ENCODE assay signal across 20 mouse cellular contexts in genomic region chr12:36333837-36334281, GRCm38 (mm10). TPM values are rescaled to one million over a fixed set of nuclear protein-coding genes. Genes with fewer than 3 reads are reported as not detected.
DNase-seq lines count a peak whose midpoint lies in the region; ATAC-seq lines count a peak whose summit lies in the region.
"Had no signal": no experiment of that assay in that cellular context is flagged by ENCODE, and none has a peak within 500 bp of the region (broad histone marks: within the 10 kb centered on the region; RNA-seq: fewer than 3 reads in every experiment).

No protein-coding gene starts in this region.

- WGBS in midbrain, embryonic 15.5 days = 72% methylated on average over 9 of the region's 9 CpGs

- intact Hi-C loops in left cerebral cortex, postnatal 14 days (cut with DNase I) = no loop called here
- intact Hi-C loops in left cerebral cortex, postnatal 4 days (cut with DNase I) = no loop called here

- no peaks in the 10 kb centered on the region for H3K27me3 ChIP-seq in megakaryocyte, embryonic 14.5 days (replicated peaks)
- H3K27me3 ChIP-seq in midbrain, embryonic 15.5 days (replicated peaks) = no peaks in the 10 kb centered on the region
- H3K27me3 ChIP-seq: embryonic facial prominence, embryonic 12.5 days; heart, embryonic 12.5 days; neural tube, embryonic 12.5 days; Patski had no signal

- H3K4me2 ChIP-seq in midbrain, embryonic 15.5 days = no peak overlapping the region
- H3K4me2 ChIP-seq: embryonic facial prominence, embryonic 12.5 days; heart, embryonic 12.5 days; neural tube, embryonic 12.5 days had no signal

- H3K4me3 ChIP-seq in megakaryocyte, embryonic 14.5 days (replicated peaks) = peak overlapping the region; percentile 51
- H3K4me3 ChIP-seq in midbrain, embryonic 15.5 days = no peak overlapping the region
- H3K4me3 ChIP-seq: embryonic facial prominence, embryonic 12.5 days; heart, embryonic 12.5 days; neural tube, embryonic 12.5 days had no signal

- no peak overlapping the region for H3K27ac ChIP-seq in midbrain, embryonic 15.5 days
- H3K27ac ChIP-seq: embryonic facial prominence, embryonic 12.5 days; neural tube, embryonic 12.5 days had no signal

- peaks cover 14% of the 10 kb centered on the region for H3K9me3 ChIP-seq in megakaryocyte, embryonic 14.5 days
- H3K9me3 ChIP-seq in midbrain, embryonic 15.5 days = no peaks in the 10 kb centered on the region
- H3K9me3 ChIP-seq: embryonic facial prominence, embryonic 12.5 days; heart, embryonic 12.5 days; neural tube, embryonic 12.5 days had no signal

- H3K36me3 ChIP-seq in megakaryocyte, embryonic 14.5 days (replicated peaks; ENCODE audit: low read length) = no peaks in the 10 kb centered on the region
- no peaks in the 10 kb centered on the region for H3K36me3 ChIP-seq in midbrain, embryonic 15.5 days (replicated peaks)
- H3K36me3 ChIP-seq: embryonic facial prominence, embryonic 12.5 days; heart, embryonic 12.5 days; neural tube, embryonic 12.5 days had no signal

- no peak for ATAC-seq in megakaryocyte, adult 5-6 weeks (ENCODE audit: poor library complexity, severe bottlenecking)
- peak; percentile 87 for ATAC-seq in midbrain, embryonic 15.5 days (replicated peaks)
- ATAC-seq: hindbrain, embryonic 16.5 days; intestine, postnatal 0 days; Patski had no signal

- no peak overlapping the region for H3K9ac ChIP-seq in midbrain, embryonic 15.5 days
- H3K9ac ChIP-seq: embryonic facial prominence, embryonic 12.5 days; heart, embryonic 12.5 days; neural tube, embryonic 12.5 days had no signal

- DNase-seq in left cerebral cortex, postnatal 14 days (ENCODE audit: low spot score in 2 of 2) = peak; percentile 6 to 40
- no peak for DNase-seq in left cerebral cortex, postnatal 4 days
- no peak for DNase-seq in urinary bladder, postnatal 14 days (ENCODE audit: low spot score)
- DNase-seq in kidney, adult 8-10 months = no peak
- DNase-seq: adrenal gland, postnatal 25 days; cerebellum, adult 9-10 months; heart, postnatal 36 days; kidney, postnatal 14 days; thymus, adult 18-20 months had no signal

- no peaks in the 10 kb centered on the region for H3K4me1 ChIP-seq in megakaryocyte, embryonic 14.5 days
- no peaks in the 10 kb centered on the region for H3K4me1 ChIP-seq in midbrain, embryonic 15.5 days
- H3K4me1 ChIP-seq: embryonic facial prominence, embryonic 12.5 days; neural tube, embryonic 12.5 days had no signal

RNA-seq across cellular contexts. Expression of gene Sostdc1, which starts 19.9 kb away (rescaled TPM):
- total RNA-seq in left cerebral cortex, postnatal 14 days (2021) = 1 to 10 TPM; 5.5 TPM
- total RNA-seq in left cerebral cortex, postnatal 4 days (2021) = 1 to 10 TPM; 4.5 to 5.0 TPM
- not detected in 2 replicates for polyA plus RNA-seq in megakaryocyte, embryonic 14.5 days (2012; ENCODE audit: insufficient read depth, low replicate concordance)
- not detected in 2 replicates for total RNA-seq in megakaryocyte, adult 5-6 weeks (2015)
- not detected in 2 replicates for total RNA-seq in megakaryocyte, adult 5-6 weeks (2017)
- 6.8 and 8.1 TPM in 2 replicates for polyA plus RNA-seq in midbrain, embryonic 15.5 days (2015; fragmentation: Nextera tagmentation; extraction: Ambion mirVana)
- total RNA-seq: liver, adult 2 months; monocyte, adult 5-6 weeks had no signal
- polyA plus RNA-seq: liver, adult 2 months had no signal

RNA-seq across cellular contexts. Expression of gene Ispd, which starts 47.4 kb away (rescaled TPM):
- 10 to 100 TPM; 10.1 to 13.6 TPM for total RNA-seq in left cerebral cortex, postnatal 14 days (2021)
- 10 to 100 TPM; 11.1 to 13.9 TPM for total RNA-seq in left cerebral cortex, postnatal 4 days (2021)
- polyA plus RNA-seq in megakaryocyte, embryonic 14.5 days (2012; ENCODE audit: insufficient read depth, low replicate concordance) = 0.37 TPM in 1 of 2 replicates, not detected in the other
- total RNA-seq in megakaryocyte, adult 5-6 weeks (2015) = 0.49 and 1.1 TPM in 2 replicates
- 0.81 TPM in 1 of 2 replicates, not detected in the other for total RNA-seq in megakaryocyte, adult 5-6 weeks (2017)
- 11.4 and 12.9 TPM in 2 replicates for polyA plus RNA-seq in midbrain, embryonic 15.5 days (2015; fragmentation: Nextera tagmentation; extraction: Ambion mirVana)
- total RNA-seq: monocyte, adult 5-6 weeks had no signal

RNA-seq across cellular contexts. Expression of gene D630036H23Rik, which starts 48.1 kb away (rescaled TPM):
- 1 to 10 TPM; 2.2 to 2.3 TPM for total RNA-seq in left cerebral cortex, postnatal 14 days (2021)
- 1 to 10 TPM; 1.1 to 2.3 TPM for total RNA-seq in left cerebral cortex, postnatal 4 days (2021)
- polyA plus RNA-seq in megakaryocyte, embryonic 14.5 days (2012; ENCODE audit: insufficient read depth, low replicate concordance) = 0.29 TPM in 1 of 2 replicates, not detected in the other
- total RNA-seq in megakaryocyte, adult 5-6 weeks (2015) = not detected in 2 replicates
- not detected in 2 replicates for total RNA-seq in megakaryocyte, adult 5-6 weeks (2017)
- polyA plus RNA-seq in midbrain, embryonic 15.5 days (2015; fragmentation: Nextera tagmentation; extraction: Ambion mirVana) = 2.1 and 2.5 TPM in 2 replicates
- total RNA-seq: monocyte, adult 5-6 weeks had no signal
- polyA plus RNA-seq: Patski had no signal

Comparison
In these comparisons a context has a peak if more than half of its experiments do, and no peak if none do; other contexts are left out.
1. DNase-seq: peak in left cerebral cortex, postnatal 14 days (2 of 2); none in left cerebral cortex, postnatal 4 days (single experiment), urinary bladder, postnatal 14 days (single experiment) and kidney, adult 8-10 months (0 of 2).
2. RNA of gene Sostdc1, which starts 19.9 kb away (total RNA-seq): 5.5 TPM in left cerebral cortex, postnatal 14 days and 4.5 to 5.0 TPM in left cerebral cortex, postnatal 4 days; not detected in megakaryocyte, adult 5-6 weeks; every median in the first group is over 4 times any median in the second.
3. RNA of gene Ispd, which starts 47.4 kb away (total RNA-seq): 11.1 to 13.9 TPM in left cerebral cortex, postnatal 4 days and 10.1 to 13.6 TPM in left cerebral cortex, postnatal 14 days; 0.49 to 1.1 TPM in megakaryocyte, adult 5-6 weeks; every median in the first group is over 4 times any median in the second.